ENCODE assay signal across 19 mouse cellular contexts in the genomic region with DNA sequence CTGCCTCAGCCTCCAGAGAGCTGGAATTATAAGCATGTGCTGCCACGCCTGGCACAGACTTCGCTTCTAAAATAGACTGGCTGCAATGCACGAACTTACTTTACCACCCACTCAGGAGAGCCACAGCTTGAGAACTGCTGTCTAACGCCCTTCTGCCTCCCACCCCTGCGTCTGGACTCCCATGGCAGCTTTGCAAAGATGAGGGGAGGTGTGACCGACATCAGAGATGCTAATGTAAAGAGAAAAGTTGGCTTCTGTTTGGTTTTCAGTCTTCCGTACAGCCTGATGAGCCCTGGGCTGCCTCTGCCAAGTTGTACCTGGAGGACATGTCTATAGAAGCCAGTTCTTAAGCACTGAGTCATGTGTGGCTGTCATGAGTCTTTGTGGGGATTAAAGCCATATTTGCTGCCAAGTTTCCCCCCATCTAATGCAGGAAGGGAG.
DNase-seq lines count a peak whose midpoint lies in the region; ATAC-seq and TF ChIP-seq lines count a peak whose summit lies in the region.
"Had no signal": no experiment of that assay in that cellular context is flagged by ENCODE, and none has a peak within 500 bp of the region (broad histone marks: within the 10 kb centered on the region; RNA-seq: fewer than 3 reads in every experiment).

No protein-coding gene starts in this region.

- H3K27me3 ChIP-seq in forebrain, embryonic 13.5 days = no peaks in the 10 kb centered on the region; the same call in 1 of the 2 replicates
- peaks cover 4% of the 10 kb centered on the region; the same call in 1 of the 2 replicates for H3K27me3 ChIP-seq in forebrain, embryonic 10.5 days (ENCODE audit: poor library complexity, severe bottlenecking)
- H3K27me3 ChIP-seq in stomach, postnatal 0 days (ENCODE audit: control insufficient read depth, insufficient read depth, low read length) = no peaks in the 10 kb centered on the region
- H3K27me3 ChIP-seq: embryonic facial prominence, embryonic 12.5 days; hindbrain, embryonic 13.5 days; Patski had no signal

- no peak overlapping the region for H3K9ac ChIP-seq in forebrain, embryonic 13.5 days
- H3K9ac ChIP-seq in stomach, postnatal 0 days (ENCODE audit: low read length) = no peak overlapping the region
- H3K9ac ChIP-seq: embryonic facial prominence, embryonic 12.5 days; hindbrain, embryonic 13.5 days had no signal

- no peak overlapping the region for H3K4me3 ChIP-seq in forebrain, embryonic 13.5 days
- H3K4me3 ChIP-seq in forebrain, embryonic 10.5 days = no peak overlapping the region
- no peak overlapping the region for H3K4me3 ChIP-seq in stomach, postnatal 0 days (ENCODE audit: low read depth, low read length)
- H3K4me3 ChIP-seq: embryonic facial prominence, embryonic 12.5 days; gastrocnemius, adult 2 months; hindbrain, embryonic 13.5 days; megakaryocyte, embryonic 14.5 days had no signal

- no peak for TF ChIP-seq EP300 in stomach, postnatal 0 days (optimal IDR thresholded peaks at IDR 0.05)

- no peak for TF ChIP-seq CTCF in stomach, postnatal 0 days (IDR thresholded peaks at IDR 0.05; ENCODE audit: low read depth)

- no peak overlapping the region for H3K27ac ChIP-seq in forebrain, embryonic 13.5 days
- H3K27ac ChIP-seq in forebrain, embryonic 10.5 days = no peak overlapping the region
- no peak overlapping the region for H3K27ac ChIP-seq in stomach, postnatal 0 days (replicated peaks)
- H3K27ac ChIP-seq: embryonic facial prominence, embryonic 12.5 days; gastrocnemius, adult 2 months; hindbrain, embryonic 13.5 days had no signal

- H3K36me3 ChIP-seq in forebrain, embryonic 13.5 days (ENCODE audit: poor library complexity, severe bottlenecking) = peaks cover 17% of the 10 kb centered on the region; the same call in 1 of the 2 replicates
- H3K36me3 ChIP-seq in forebrain, embryonic 10.5 days (replicated peaks) = no peaks in the 10 kb centered on the region
- H3K36me3 ChIP-seq in stomach, postnatal 0 days (ENCODE audit: control insufficient read depth, insufficient read depth, low read length) = no peaks in the 10 kb centered on the region
- H3K36me3 ChIP-seq: embryonic facial prominence, embryonic 12.5 days had no signal

- DNase-seq in forebrain, embryonic 10.5 days (ENCODE audit: extremely low spot score, low spot score) = no peak
- DNase-seq in frontal cortex, postnatal 25 days (ENCODE audit: low spot score in 2 of 2) = peak; percentile 52 to 62
- DNase-seq in layer of hippocampus, postnatal 36 days = peak; percentile 73 to 81
- peak; percentile 64 for DNase-seq in right cerebral cortex, postnatal 14 days
- no peak for DNase-seq in stomach, postnatal 0 days (ENCODE audit: low spot score)
- no peak for DNase-seq in spleen, postnatal 36 days (ENCODE audit: low spot score in 2 of 2)
- no peak for DNase-seq in cerebellum, postnatal 4 days (ENCODE audit: low spot score in 2 of 2)
- DNase-seq: cerebellum, adult 9-11 months; gastrocnemius, adult 2 months; heart, adult 18-20 months; kidney, adult 18-20 months; retina, postnatal 1 day; thymus, postnatal 36 days had no signal

- H3K9me3 ChIP-seq in forebrain, embryonic 13.5 days (replicated peaks) = no peaks in the 10 kb centered on the region
- no peaks in the 10 kb centered on the region for H3K9me3 ChIP-seq in forebrain, embryonic 10.5 days
- no peaks in the 10 kb centered on the region for H3K9me3 ChIP-seq in stomach, postnatal 0 days (ENCODE audit: control insufficient read depth, low read length)
- H3K9me3 ChIP-seq: embryonic facial prominence, embryonic 12.5 days; hindbrain, embryonic 13.5 days had no signal

- H3K4me2 ChIP-seq in forebrain, embryonic 13.5 days = no peak overlapping the region
- H3K4me2 ChIP-seq in stomach, postnatal 0 days (replicated peaks; ENCODE audit: low read depth) = no peak overlapping the region
- H3K4me2 ChIP-seq: embryonic facial prominence, embryonic 12.5 days; hindbrain, embryonic 13.5 days; liver, embryonic 11.5 days had no signal

- H3K4me1 ChIP-seq in forebrain, embryonic 13.5 days = peaks cover 39% of the 10 kb centered on the region
- no peaks in the 10 kb centered on the region for H3K4me1 ChIP-seq in forebrain, embryonic 10.5 days
- H3K4me1 ChIP-seq in stomach, postnatal 0 days (replicated peaks; ENCODE audit: control insufficient read depth, insufficient read depth) = no peaks in the 10 kb centered on the region
- H3K4me1 ChIP-seq: embryonic facial prominence, embryonic 12.5 days; megakaryocyte, embryonic 14.5 days had no signal

- ATAC-seq in forebrain, embryonic 13.5 days = peak; percentile 25; the same call in 1 of the 2 replicates
- ATAC-seq in stomach, postnatal 0 days (ENCODE audit: low FRiP score, low TSS enrichment) = no peak
- ATAC-seq: Patski had no signal

- WGBS in forebrain, embryonic 13.5 days = 65% methylated on average over 7 of the region's 7 CpGs
- 89% methylated on average over 7 of the region's 7 CpGs for WGBS in forebrain, embryonic 10.5 days
- 58% methylated on average over 7 of the region's 7 CpGs for WGBS in stomach, postnatal 0 days

Comparison
In these comparisons a context has a peak if more than half of its experiments do, and no peak if none do; other contexts are left out.
1. DNase-seq: peak in frontal cortex, postnatal 25 days (2 of 2), layer of hippocampus, postnatal 36 days (2 of 2) and right cerebral cortex, postnatal 14 days (single experiment); none in forebrain, embryonic 10.5 days (single experiment), stomach, postnatal 0 days (single experiment), spleen, postnatal 36 days (0 of 2) and cerebellum, postnatal 4 days (0 of 2).